ENCODE assay signal across 8 mouse cellular contexts in genomic region chr8:87702790-87703311, GRCm38 (mm10).
DNase-seq lines count a peak whose midpoint lies in the region; ATAC-seq lines count a peak whose summit lies in the region.

No protein-coding gene starts in this region.

- peak; percentile 20 to 33 for DNase-seq in layer of hippocampus, adult 18-20 months (ENCODE audit: low spot score in 2 of 2)
- DNase-seq in layer of hippocampus, adult 9-11 months: no peak
- peak; percentile 18 for DNase-seq in adrenal gland, postnatal 25 days
- DNase-seq in spleen, postnatal 36 days (ENCODE audit: low spot score in 2 of 2): no peak
- no peak for DNase-seq in kidney, postnatal 25 days
- DNase-seq in urinary bladder, postnatal 10 days (ENCODE audit: low spot score): no peak

- H3K4me2 ChIP-seq in forebrain, embryonic 13.5 days: peak overlapping the region; percentile 30
- peak overlapping the region; percentile 35 for H3K4me2 ChIP-seq in midbrain, embryonic 12.5 days (replicated peaks)

- WGBS in forebrain, embryonic 13.5 days: 12% methylated on average over 10 of the region's 10 CpGs
- WGBS in midbrain, embryonic 12.5 days: 18% methylated on average over 10 of the region's 10 CpGs

- no peaks in the 10 kb centered on the region for H3K27me3 ChIP-seq in forebrain, embryonic 13.5 days
- no peaks in the 10 kb centered on the region for H3K27me3 ChIP-seq in midbrain, embryonic 12.5 days

- peaks cover 53% of the 10 kb centered on the region for H3K4me1 ChIP-seq in forebrain, embryonic 13.5 days
- peaks cover 48% of the 10 kb centered on the region for H3K4me1 ChIP-seq in midbrain, embryonic 12.5 days

- H3K27ac ChIP-seq in forebrain, embryonic 13.5 days: peak overlapping the region; percentile 87
- peak overlapping the region; percentile 86 for H3K27ac ChIP-seq in midbrain, embryonic 12.5 days (replicated peaks)

- no peaks in the 10 kb centered on the region for H3K9me3 ChIP-seq in forebrain, embryonic 13.5 days (replicated peaks)
- no peaks in the 10 kb centered on the region for H3K9me3 ChIP-seq in midbrain, embryonic 12.5 days

- H3K36me3 ChIP-seq in forebrain, embryonic 13.5 days (ENCODE audit: poor library complexity, severe bottlenecking): no peaks in the 10 kb centered on the region
- no peaks in the 10 kb centered on the region for H3K36me3 ChIP-seq in midbrain, embryonic 12.5 days

- peak overlapping the region; percentile 35; the same call in 1 of the 2 replicates for H3K9ac ChIP-seq in forebrain, embryonic 13.5 days
- peak overlapping the region; percentile 25; the same call in 1 of the 2 replicates for H3K9ac ChIP-seq in midbrain, embryonic 12.5 days (replicated peaks)

- peak; percentile 82 for ATAC-seq in forebrain, embryonic 13.5 days
- ATAC-seq in midbrain, embryonic 12.5 days (ENCODE audit: low FRiP score, low read depth): peak; percentile 68

- H3K4me3 ChIP-seq in forebrain, embryonic 13.5 days: no peak overlapping the region
- no peak overlapping the region for H3K4me3 ChIP-seq in midbrain, embryonic 12.5 days

Comparison
In these comparisons a context has a peak if more than half of its experiments do, and no peak if none do; other contexts are left out.
1. DNase-seq: peak in layer of hippocampus, adult 18-20 months (2 of 2) and adrenal gland, postnatal 25 days (single experiment); none in layer of hippocampus, adult 9-11 months (single experiment), spleen, postnatal 36 days (0 of 2), kidney, postnatal 25 days (0 of 2) and urinary bladder, postnatal 10 days (single experiment).